Mouse (Mus musculus): ENCODE data around the gene Esrrg. TPM values are rescaled to one million over a fixed set of nuclear protein-coding genes. Genes with fewer than 3 reads are reported as not detected.

Gene Esrrg
- total and polyA plus RNA-seq, 3 experiments, result not detected

DNA sequence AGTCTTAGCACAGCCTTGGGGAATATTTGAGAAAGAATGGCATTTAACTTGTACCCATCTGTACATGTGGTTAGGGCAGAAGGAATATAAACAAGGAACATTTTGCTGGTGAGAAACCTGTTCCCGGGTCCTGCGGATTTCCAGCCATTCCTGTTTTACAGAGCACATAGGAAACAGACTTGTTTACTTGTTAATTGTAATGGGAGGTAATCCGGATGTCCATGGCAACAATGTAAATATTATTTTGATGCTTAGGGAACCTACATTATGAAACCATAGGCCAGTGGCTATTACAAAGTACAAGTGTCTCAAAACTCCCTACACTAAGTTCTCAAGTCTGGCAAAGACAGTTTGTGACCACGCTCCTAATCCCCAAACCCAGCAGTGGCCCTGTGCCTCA, 290.9 kb downstream of the Esrrg start:
- in situ Hi-C loops (cut with MboI; ENCODE audit: low pct_ligation_motif_present, low pct_unique_long_range_greater_than_20kb, low sequenced_read_pairs), result no loop called here
- H3K9me3 ChIP-seq (replicated peaks; ENCODE audit: low read length), result peaks cover 83% of the 10 kb centered on the region
- H3K4me2 ChIP-seq (ENCODE audit: insufficient read depth, low read depth, poor library complexity, severe bottlenecking), result no peak overlapping the region
- DNase-seq (ENCODE audit: extremely low read depth), result no peak
- no peak overlapping the region for H3K9ac ChIP-seq (ENCODE audit: insufficient read depth, low read depth)
- no peaks in the 10 kb centered on the region for H3K36me3 ChIP-seq (replicated peaks in 1 of 2; ENCODE audit: control insufficient read depth in 1 of 2, insufficient read depth in 1 of 2, low read length in 1 of 2)
- no peak overlapping the region for H3K27ac ChIP-seq (ENCODE audit: insufficient read depth, low read depth)
- no peaks in the 10 kb centered on the region for H3K27me3 ChIP-seq (replicated peaks)
- H3K4me1 ChIP-seq (ENCODE audit: control insufficient read depth in 1 of 2, insufficient read depth in 2 of 2), result no peaks in the 10 kb centered on the region
- no peaks in the 10 kb centered on the region for H3K79me2 ChIP-seq (replicated peaks; ENCODE audit: control insufficient read depth, extremely low read depth, insufficient read depth, poor library complexity, severe bottlenecking)
- TF ChIP-seq IRF4 (IDR thresholded peaks at IDR 0.05; ENCODE audit: low read depth, low read length) (no peak), HCFC1 (IDR thresholded peaks at IDR 0.05; ENCODE audit: low read depth, low read length) (no peak), MEF2A (IDR thresholded peaks at IDR 0.05; ENCODE audit: borderline replicate concordance, low read depth, low read length) (no peak), USF1 (IDR thresholded peaks at IDR 0.05; ENCODE audit: low read depth, low read length) (no peak), BHLHE40 (IDR thresholded peaks at IDR 0.05; ENCODE audit: low read depth, low read length) (no peak), MAFK (IDR thresholded peaks at IDR 0.05; ENCODE audit: insufficient replicate concordance, low read length) (no peak), JUND (conservative IDR thresholded peaks at IDR 0.05; ENCODE audit: low read depth, low read length) (no peak), ZMIZ1 (IDR thresholded peaks at IDR 0.05; ENCODE audit: low read depth, low read length) (no peak), SMC3 (IDR thresholded peaks at IDR 0.05; ENCODE audit: low read depth, low read length) (no peak), MXI1 (IDR thresholded peaks at IDR 0.05; ENCODE audit: low read depth, low read length) (no peak), NELFE (IDR thresholded peaks at IDR 0.05; ENCODE audit: low read depth, low read length) (no peak), ELF1 (IDR thresholded peaks at IDR 0.05; ENCODE audit: low read depth, low read length) (no peak), UBTF (IDR thresholded peaks at IDR 0.05; ENCODE audit: low read depth, low read length) (no peak), ZKSCAN1 (IDR thresholded peaks at IDR 0.05; ENCODE audit: borderline replicate concordance, low read depth, low read length) (no peak)
- dilution Hi-C loops (cut with MboI; ENCODE audit: extremely low pct_ligation_motif_present, extremely low pct_unique_long_range_greater_than_20kb, low sequenced_read_pairs), result no loop called here
- H3K4me3 ChIP-seq (replicated peaks in 1 of 3; ENCODE audit: low read depth in 2 of 3, low read length in 2 of 3, poor library complexity in 1 of 3), result no peak overlapping the region

DNA sequence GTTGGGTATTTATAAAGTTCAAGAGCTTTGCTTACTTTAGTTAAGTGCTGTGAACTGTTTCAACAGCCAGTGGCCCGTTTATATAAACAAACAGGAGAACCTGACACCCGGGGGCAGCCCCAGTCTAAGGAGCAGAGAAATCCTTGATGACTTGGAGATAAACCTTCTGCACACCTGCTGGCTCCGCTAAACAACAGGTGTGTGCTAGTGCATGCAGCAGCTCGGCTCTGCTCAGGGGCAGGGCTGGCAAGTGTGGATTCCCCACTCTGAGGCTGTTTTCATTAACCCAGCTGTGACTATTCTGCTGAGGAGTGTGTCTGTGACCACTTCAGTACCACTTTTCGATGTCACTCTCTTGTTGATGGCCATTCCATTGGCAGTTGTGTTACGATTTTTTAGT, 292.2 kb downstream of the Esrrg start:
- H3K4me2 ChIP-seq (ENCODE audit: insufficient read depth, low read depth, poor library complexity, severe bottlenecking), result no peak overlapping the region
- dilution Hi-C loops (cut with MboI; ENCODE audit: extremely low pct_ligation_motif_present, extremely low pct_unique_long_range_greater_than_20kb, low sequenced_read_pairs) (no loop called here), in situ Hi-C loops (cut with MboI; ENCODE audit: low pct_ligation_motif_present, low pct_unique_long_range_greater_than_20kb, low sequenced_read_pairs) (no loop called here)
- H3K9ac ChIP-seq (ENCODE audit: insufficient read depth, low read depth), result no peak overlapping the region
- TF ChIP-seq EP300 (IDR thresholded peaks at IDR 0.05; ENCODE audit: low read length) (no peak), JUN (IDR thresholded peaks at IDR 0.05; ENCODE audit: insufficient read depth, low read depth, low read length) (no peak), MYC (IDR thresholded peaks at IDR 0.05; ENCODE audit: low read depth, low read length) (no peak), USF2 (conservative IDR thresholded peaks at IDR 0.05; ENCODE audit: low read depth, low read length) (no peak), POLR2AphosphoS2 (IDR thresholded peaks at IDR 0.05; ENCODE audit: low read depth, low read length) (no peak), CTCF (conservative IDR thresholded peaks at IDR 0.05 in 1 of 2, IDR thresholded peaks at IDR 0.05 in 1 of 2; ENCODE audit: low read depth in 2 of 2, low read length in 2 of 2) (no peak), MAZ (IDR thresholded peaks at IDR 0.05; ENCODE audit: low read depth, low read length) (no peak), ETS1 (conservative IDR thresholded peaks at IDR 0.05; ENCODE audit: low read depth, low read length) (no peak), IRF4 (IDR thresholded peaks at IDR 0.05; ENCODE audit: low read depth, low read length) (no peak), JUND (conservative IDR thresholded peaks at IDR 0.05; ENCODE audit: low read depth, low read length) (no peak), GABPA (IDR thresholded peaks at IDR 0.05; ENCODE audit: insufficient replicate concordance, low read depth, low read length) (no peak), MAX (IDR thresholded peaks at IDR 0.05; ENCODE audit: low read length) (no peak), HCFC1 (IDR thresholded peaks at IDR 0.05; ENCODE audit: low read depth, low read length) (no peak), RCOR1 (conservative IDR thresholded peaks at IDR 0.05; ENCODE audit: low read depth, low read length) (no peak), TBP (conservative IDR thresholded peaks at IDR 0.05; ENCODE audit: low read depth, low read length) (no peak), SIN3A (IDR thresholded peaks at IDR 0.05; ENCODE audit: low read length) (no peak), E2F4 (IDR thresholded peaks at IDR 0.05; ENCODE audit: insufficient replicate concordance, low read depth, low read length) (no peak)
- peaks cover 83% of the 10 kb centered on the region for H3K9me3 ChIP-seq (replicated peaks; ENCODE audit: low read length)
- no peak overlapping the region for H3K4me3 ChIP-seq (replicated peaks in 1 of 3; ENCODE audit: low read depth in 2 of 3, low read length in 2 of 3, poor library complexity in 1 of 3)
- no peak overlapping the region for H3K27ac ChIP-seq (ENCODE audit: insufficient read depth, low read depth)
- DNase-seq (ENCODE audit: extremely low read depth), result no peak
- H3K4me1 ChIP-seq (ENCODE audit: control insufficient read depth in 1 of 2, insufficient read depth in 2 of 2), result no peaks in the 10 kb centered on the region
- no peaks in the 10 kb centered on the region for H3K27me3 ChIP-seq (replicated peaks)
- H3K36me3 ChIP-seq (replicated peaks in 1 of 2; ENCODE audit: control insufficient read depth in 1 of 2, insufficient read depth in 1 of 2, low read length in 1 of 2), result no peaks in the 10 kb centered on the region
- H3K79me2 ChIP-seq (replicated peaks; ENCODE audit: control insufficient read depth, extremely low read depth, insufficient read depth, poor library complexity, severe bottlenecking), result no peaks in the 10 kb centered on the region
